Mouse (Mus musculus) retina, postnatal 1 day (tissue): Measurements from ENCODE around the gene Bpifa5.

Experiments
- DNase-seq: peaks from one replicate; pipeline ENCODE4 v3.0.0-alpha.2; 2012

Bpifa5 gene

DNA sequence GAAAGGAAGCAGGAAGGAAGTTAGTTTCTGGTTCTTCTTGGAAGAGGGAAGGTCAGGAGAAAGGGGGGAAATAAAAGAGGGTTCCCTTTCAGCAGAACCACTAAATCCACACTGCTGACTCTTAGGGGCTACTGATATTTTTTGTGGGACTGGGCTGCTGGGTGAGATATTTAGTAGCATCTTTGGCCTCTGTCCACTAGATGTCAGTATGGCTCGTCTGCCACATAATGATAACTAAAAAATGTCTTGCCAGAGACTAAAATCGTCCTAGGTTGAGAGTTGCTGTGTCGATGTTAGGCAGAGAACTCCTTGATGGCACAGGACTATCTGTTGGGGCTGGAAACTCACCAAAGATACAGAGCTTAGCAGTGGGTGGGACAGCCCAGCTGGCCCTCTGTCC lies 46.7 kb downstream of the Bpifa5 start:
- peak; percentile 48 for DNase-seq

DNA sequence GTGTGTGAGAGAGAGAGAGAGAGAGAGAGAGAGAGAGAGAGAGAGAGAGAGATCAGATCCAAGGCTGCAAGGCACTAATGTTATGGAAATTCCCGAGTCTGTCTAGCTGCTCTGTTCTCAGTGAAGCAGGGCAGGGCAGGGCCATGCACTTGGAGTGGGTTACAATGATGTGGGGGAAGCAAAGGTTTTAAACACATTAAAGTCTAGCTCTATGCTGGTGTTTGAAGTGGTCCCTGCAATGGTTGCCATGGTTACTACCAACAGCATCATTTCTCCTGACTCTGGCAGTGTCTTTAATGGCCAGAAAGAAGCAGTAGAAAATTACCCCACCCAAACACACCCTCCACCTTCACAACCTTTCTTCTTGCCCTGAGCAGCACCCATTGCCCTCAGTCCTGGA lies 48.7 kb downstream of the Bpifa5 start:
- no peak for DNase-seq

DNA sequence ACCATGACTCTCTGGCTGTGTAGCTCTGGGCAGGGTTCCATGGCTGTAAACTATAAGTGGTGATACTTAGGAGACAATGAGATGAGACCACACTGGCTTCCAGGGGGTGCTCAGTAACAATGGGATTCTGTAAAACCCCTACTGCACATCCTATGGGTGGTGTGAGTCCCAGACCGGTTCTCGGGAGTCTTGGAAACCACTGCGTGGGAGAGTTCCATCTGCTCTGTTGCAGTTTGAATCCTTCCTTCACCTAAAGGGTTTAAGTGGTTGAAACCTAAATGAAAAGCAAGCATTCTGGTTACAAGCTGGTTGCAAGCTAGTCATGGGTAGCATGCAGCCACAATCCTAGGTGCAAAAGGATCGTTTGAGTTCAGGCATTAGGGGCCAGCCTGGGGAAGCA lies 49.5 kb downstream of the Bpifa5 start:
- no peak for DNase-seq

DNA sequence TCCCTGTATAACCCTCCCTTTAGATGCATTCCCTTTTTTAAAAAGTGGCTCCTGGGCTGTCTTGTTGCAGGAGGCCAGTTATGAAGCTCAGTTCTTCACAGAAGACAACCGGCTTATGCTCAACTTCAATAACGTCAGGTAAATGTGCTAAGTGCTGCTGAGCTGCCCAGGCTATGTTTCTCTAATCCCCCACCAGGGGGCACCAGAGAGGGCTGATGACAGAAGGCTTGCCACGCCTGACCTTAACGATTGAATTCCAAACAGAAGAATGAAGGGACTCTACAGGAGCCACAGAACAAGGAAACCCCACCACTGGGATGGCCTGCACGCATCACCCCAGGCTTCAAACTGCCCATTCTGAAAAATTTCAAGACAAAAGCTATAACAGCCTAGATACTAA lies 52.8 kb downstream of the Bpifa5 start:
- peak; percentile 84 for DNase-seq
